Mouse (Mus musculus): ENCODE data around the gene Alox5ap.

DNA sequence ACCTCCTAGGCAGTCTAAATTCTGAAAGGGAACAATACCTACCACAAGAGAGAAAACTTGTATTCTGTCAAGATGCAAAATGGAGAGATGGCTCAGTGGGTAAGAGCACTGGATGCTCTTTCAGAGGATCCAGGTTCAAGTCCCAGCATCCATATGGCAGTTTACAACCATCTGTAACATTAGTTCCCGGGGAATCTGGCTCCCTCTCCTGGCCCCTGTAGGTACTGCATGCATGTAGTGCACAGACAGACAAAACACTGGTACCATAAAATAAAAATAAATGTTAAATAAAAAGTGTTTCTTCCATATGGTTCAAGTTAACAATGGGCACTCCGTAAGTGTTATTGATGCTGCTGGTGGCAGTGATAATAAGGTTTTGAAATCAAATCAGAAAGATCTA, 18.4 kb downstream of the Alox5ap start:
- TF ChIP-seq CTCF (IDR thresholded peaks at IDR 0.05; ENCODE audit: borderline replicate concordance, control insufficient read depth, extremely low read depth, insufficient read depth, low read length, poor library complexity) (no peak), POLR2A (IDR thresholded peaks at IDR 0.05; ENCODE audit: control insufficient read depth, extremely low read depth, insufficient read depth, low read length, poor library complexity) (no peak)

Measured in thymus, adult 2 months (tissue).